Comparison of ENCODE assay signal across 12 mouse cellular contexts in genomic region chr5:36814554-36814953, GRCm38 (mm10). TPM values are rescaled to one million over a fixed set of nuclear protein-coding genes. Genes with fewer than 3 reads are reported as not detected.
DNase-seq lines count a peak whose midpoint lies in the region; ATAC-seq lines count a peak whose summit lies in the region.
"Had no signal": no experiment of that assay in that cellular context is flagged by ENCODE, and none has a peak within 500 bp of the region (broad histone marks: within the 10 kb centered on the region; RNA-seq: fewer than 3 reads in every experiment).

No protein-coding gene starts in this region.

- H3K4me2 ChIP-seq in heart, embryonic 11.5 days: no peak overlapping the region
- H3K4me2 ChIP-seq: hindbrain, embryonic 15.5 days; midbrain, embryonic 11.5 days had no signal

- H3K4me3 ChIP-seq in heart, embryonic 11.5 days (ENCODE audit: low read depth, low read length): no peak overlapping the region
- H3K4me3 ChIP-seq: heart, embryonic 10.5 days; hindbrain, embryonic 15.5 days had no signal

- 0 out of 2 replicates have a peak, but pooled peaks cover 2% of the 10 kb centered on the region for H3K36me3 ChIP-seq in heart, embryonic 11.5 days (ENCODE audit: control insufficient read depth, insufficient read depth, low read length)
- H3K36me3 ChIP-seq: hindbrain, embryonic 15.5 days had no signal

- no peaks in the 10 kb centered on the region for H3K4me1 ChIP-seq in heart, embryonic 11.5 days (ENCODE audit: control insufficient read depth, insufficient read depth, low read length)
- H3K4me1 ChIP-seq: hindbrain, embryonic 15.5 days had no signal

- H3K27me3 ChIP-seq in heart, embryonic 11.5 days (ENCODE audit: control insufficient read depth, insufficient read depth, low read length): no peaks in the 10 kb centered on the region
- H3K27me3 ChIP-seq: hindbrain, embryonic 15.5 days had no signal

- peak; percentile 26 to 49 for DNase-seq in adrenal gland, postnatal 36 days
- DNase-seq in adrenal gland, adult 8-10 months: no peak
- DNase-seq in thymus, postnatal 14 days: peak; percentile 20
- no peak for DNase-seq in thymus, postnatal 10 days (ENCODE audit: low spot score in 2 of 2)
- peak; percentile 40 to 44 for DNase-seq in spleen, postnatal 36 days (ENCODE audit: low spot score in 2 of 2)
- no peak for DNase-seq in kidney, postnatal 10 days
- DNase-seq: cerebellum, postnatal 25 days had no signal

- H3K9ac ChIP-seq in heart, embryonic 11.5 days (ENCODE audit: low read depth, low read length): no peak overlapping the region
- H3K9ac ChIP-seq: hindbrain, embryonic 15.5 days had no signal

- 69% methylated on average over 6 of the region's 6 CpGs for WGBS in heart, embryonic 11.5 days (ENCODE audit: insufficient replicate concordance)

- ATAC-seq in granulocyte monocyte progenitor cell, adult 5-6 weeks (replicated peaks; ENCODE audit: poor library complexity, severe bottlenecking): peak; percentile 88
- no peak for ATAC-seq in heart, embryonic 11.5 days (replicated peaks; ENCODE audit: insufficient number of reproducible peaks, low FRiP score, low TSS enrichment)

- no peak overlapping the region for H3K27ac ChIP-seq in heart, embryonic 11.5 days (ENCODE audit: low read depth, low read length)
- H3K27ac ChIP-seq: heart, embryonic 10.5 days; hindbrain, embryonic 15.5 days had no signal

- no peaks in the 10 kb centered on the region for H3K9me3 ChIP-seq in heart, embryonic 11.5 days (replicated peaks; ENCODE audit: control insufficient read depth, low read length)
- H3K9me3 ChIP-seq: heart, embryonic 10.5 days; hindbrain, embryonic 15.5 days had no signal

RNA-seq across cellular contexts. Expression of gene Man2b2, which starts 15.9 kb away (rescaled TPM):
- total RNA-seq in adrenal gland, postnatal 36 days (2021): 10 to 100 TPM; 51.1 to 52.1 TPM
- total RNA-seq in adrenal gland, adult 8-10 months (2022): 10 to 100 TPM; 63.8 to 93.3 (median 80.2) TPM
- total RNA-seq in granulocyte monocyte progenitor cell, adult 5-6 weeks (2014; fragmentation: Nextera tagmentation): 36.0 TPM in 2 replicates
- 18.8 and 24.7 TPM in 2 replicates for total RNA-seq in granulocyte monocyte progenitor cell, adult 5-6 weeks (2017)
- polyA plus RNA-seq in heart, embryonic 11.5 days (2014; fragmentation: Nextera tagmentation; extraction: Ambion mirVana): 12.9 and 17.0 TPM in 2 replicates

RNA-seq across cellular contexts. Expression of gene Mrfap1, which starts 18.0 kb away (rescaled TPM):
- 100 to 1,000 TPM; 671 to 795 TPM for total RNA-seq in adrenal gland, postnatal 36 days (2021)
- 100 to 1,000 TPM; 571 to 829 (median 654) TPM for total RNA-seq in adrenal gland, adult 8-10 months (2022)
- total RNA-seq in granulocyte monocyte progenitor cell, adult 5-6 weeks (2014; fragmentation: Nextera tagmentation): 182 and 191 TPM in 2 replicates
- 337 and 373 TPM in 2 replicates for total RNA-seq in granulocyte monocyte progenitor cell, adult 5-6 weeks (2017)
- 420 and 433 TPM in 2 replicates for polyA plus RNA-seq in heart, embryonic 11.5 days (2014; fragmentation: Nextera tagmentation; extraction: Ambion mirVana)

RNA-seq across cellular contexts. Expression of gene Ppp2r2c, which starts 53.8 kb away (rescaled TPM):
- 1 to 10 TPM; 4.0 to 6.6 TPM for total RNA-seq in adrenal gland, postnatal 36 days (2021)
- 1 to 10 TPM; 5.3 to 9.0 (median 7.2) TPM for total RNA-seq in adrenal gland, adult 8-10 months (2022)
- total RNA-seq in granulocyte monocyte progenitor cell, adult 5-6 weeks (2014; fragmentation: Nextera tagmentation): not detected in 2 replicates
- total RNA-seq in granulocyte monocyte progenitor cell, adult 5-6 weeks (2017): not detected in 2 replicates
- polyA plus RNA-seq in heart, embryonic 11.5 days (2014; fragmentation: Nextera tagmentation; extraction: Ambion mirVana): 0.19 and 0.72 TPM in 2 replicates

Comparison
In these comparisons a context has a peak if more than half of its experiments do, and no peak if none do; other contexts are left out.
1. DNase-seq: peak in adrenal gland, postnatal 36 days (2 of 2), thymus, postnatal 14 days (single experiment) and spleen, postnatal 36 days (2 of 2); none in adrenal gland, adult 8-10 months (single experiment), thymus, postnatal 10 days (0 of 2) and kidney, postnatal 10 days (single experiment).
2. RNA of gene Ppp2r2c, which starts 53.8 kb away (total RNA-seq): 5.3 to 9.0 TPM in adrenal gland, adult 8-10 months and 4.0 to 6.6 TPM in adrenal gland, postnatal 36 days; not detected in granulocyte monocyte progenitor cell, adult 5-6 weeks; every median in the first group is over 4 times any median in the second.